Mouse (Mus musculus): ENCODE measurements around the gene Syt2. TPM values are rescaled to one million over a fixed set of nuclear protein-coding genes. Genes with fewer than 3 reads are reported as not detected.

Gene Syt2
- total RNA-seq, 2 experiments from 2014 or later, result 21.2 to 21.9 TPM

Small RNA genes within 50 kb of the gene (microRNA-seq; reads per million reads assigned to microRNA genes)
- 0 reads per million in 2 experiments for gene Gm22232

Other genes with a start within 250 kb of the Syt2 start
- gene Cyb5r1, start 241.1 kb upstream of the Syt2 start, total RNA-seq (2021), result 10 to 100 TPM; 24.0 to 31.4 TPM
- 10 to 100 TPM; 62.2 to 64.1 TPM for gene Adipor1, start 231.3 kb upstream of the Syt2 start, total RNA-seq (2021)
- 10 to 100 TPM; 37.2 to 41.5 TPM for gene Klhl12, start 191.1 kb upstream of the Syt2 start, total RNA-seq (2021)
- 10 to 100 TPM; 26.7 to 27.8 TPM for gene Rabif, start 152.0 kb upstream of the Syt2 start, total RNA-seq (2021)
- gene Mgat4e, start 97.0 kb upstream of the Syt2 start, total RNA-seq (2021), result under 1 TPM in 1 of 2 experiments, not detected in 1; 0.38 TPM
- 10 to 100 TPM; 69.7 to 74.6 TPM for gene Kdm5b, start 86.5 kb upstream of the Syt2 start, total RNA-seq (2021)